Mouse (Mus musculus): Measurements from ENCODE around the gene Mid1.
"Not testable (repeated sequence)": the region's sequence is repeated elsewhere in the genome, so short reads cannot be mapped to it uniquely, and the experiment has no call there.

Gene Mid1

GRCm38 (mm10) chrX:169883536-169884272 lies 198.7 kb downstream of the Mid1 start:
- no peak for DNase-seq (ENCODE audit: low spot score)

DNA sequence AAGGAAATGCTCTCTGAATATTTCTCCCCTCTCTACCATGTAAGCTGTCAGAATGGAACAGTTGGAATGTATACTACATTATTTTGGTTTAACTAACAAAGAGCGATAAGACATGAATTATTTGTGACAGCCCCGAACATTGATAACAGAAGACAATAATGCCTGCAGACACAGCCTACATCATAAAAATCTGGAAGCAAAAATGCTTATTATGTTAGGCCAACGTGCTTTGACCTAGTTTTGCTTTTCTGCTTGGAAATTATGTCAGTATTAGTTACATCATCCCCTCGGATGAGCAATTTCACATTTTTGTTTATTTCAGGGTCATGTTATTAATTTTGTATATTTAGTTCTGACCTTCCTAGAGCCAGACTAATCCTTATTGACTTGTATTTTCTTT lies 205.5 kb downstream of the Mid1 start:
- no peak for DNase-seq (ENCODE audit: low spot score)

- no peak for DNase-seq (ENCODE audit: low spot score)
Observed at GRCm38 (mm10) chrX:169892100-169892499, 207.1 kb downstream of the Mid1 start.

DNA sequence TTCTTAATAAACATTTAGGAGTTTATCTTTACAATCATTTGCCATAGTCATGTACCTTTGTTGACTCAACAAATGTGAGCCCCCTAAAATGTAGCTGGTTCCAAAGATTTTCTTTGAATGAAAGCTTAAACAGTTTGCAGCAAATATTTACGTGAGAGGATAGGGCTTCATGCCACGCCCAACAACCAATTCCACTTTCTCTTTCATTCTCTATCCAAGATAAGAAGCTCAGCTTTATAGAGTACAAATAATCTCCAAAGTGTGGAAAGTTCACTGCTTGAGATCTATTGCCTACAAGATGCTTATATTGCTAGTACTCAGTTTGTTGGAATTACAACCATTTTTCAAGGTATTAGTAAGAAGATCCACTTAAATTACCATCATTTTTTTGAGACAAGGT lies 207.6 kb downstream of the Mid1 start:
- DNase-seq (ENCODE audit: low spot score): no peak

DNA sequence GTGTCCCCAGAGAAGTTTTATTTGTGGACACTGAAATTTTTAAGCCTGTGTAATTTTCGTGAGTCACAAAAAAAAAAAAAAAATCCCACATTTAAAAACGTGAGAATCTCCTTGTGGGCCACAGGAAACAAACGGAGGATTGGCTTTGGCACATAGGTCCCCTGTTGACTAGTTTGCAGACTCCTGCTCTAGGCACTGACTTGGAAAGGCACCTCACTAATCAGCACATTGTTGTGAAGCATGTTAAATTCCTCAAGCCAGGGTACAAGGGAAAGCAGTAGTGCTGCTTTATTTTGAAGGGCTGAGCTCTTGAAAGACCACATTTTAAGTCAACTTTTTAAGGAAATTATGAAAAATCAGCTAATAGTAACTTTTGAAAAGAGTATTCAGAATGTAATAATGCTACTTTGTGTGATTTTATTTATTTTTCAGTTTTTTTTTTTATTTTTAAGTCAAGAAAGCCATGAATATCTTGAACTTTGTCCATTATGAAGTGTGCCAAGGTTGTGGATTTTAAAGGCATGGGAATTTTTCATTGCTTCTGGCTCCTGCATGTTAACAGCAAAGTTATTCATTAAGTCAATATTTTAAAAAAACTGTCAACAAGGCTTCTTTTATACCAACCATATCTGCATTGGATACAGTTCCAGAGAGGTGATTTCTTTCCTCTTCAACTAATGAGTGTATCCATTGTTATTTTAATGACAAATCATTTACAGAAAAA lies 214.4 kb downstream of the Mid1 start:
- DNase-seq (ENCODE audit: low spot score): no peak

- DNase-seq (ENCODE audit: low spot score): no peak
Observed at GRCm38 (mm10) chrX:169902860-169903259, 217.9 kb downstream of the Mid1 start.

DNA sequence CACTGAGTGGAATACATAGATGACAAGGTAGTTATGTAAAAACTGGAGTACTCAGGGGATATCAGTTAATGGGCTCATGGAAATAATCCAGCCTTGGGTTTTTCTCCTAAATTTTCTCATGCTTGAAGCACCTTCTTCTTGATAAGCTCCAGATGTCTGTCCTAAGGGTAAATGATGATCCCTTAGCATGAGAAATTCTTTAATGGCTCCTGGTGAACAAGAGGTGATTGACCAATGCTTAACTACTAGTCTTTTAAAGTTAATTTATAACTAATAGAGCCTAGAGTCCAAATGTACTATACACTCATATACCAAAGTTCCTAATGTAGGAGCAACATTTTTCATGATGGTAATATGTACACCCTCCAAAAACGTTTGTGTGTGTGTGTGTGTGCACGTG lies 218.7 kb downstream of the Mid1 start:
- DNase-seq (ENCODE audit: low spot score): no peak

DNA sequence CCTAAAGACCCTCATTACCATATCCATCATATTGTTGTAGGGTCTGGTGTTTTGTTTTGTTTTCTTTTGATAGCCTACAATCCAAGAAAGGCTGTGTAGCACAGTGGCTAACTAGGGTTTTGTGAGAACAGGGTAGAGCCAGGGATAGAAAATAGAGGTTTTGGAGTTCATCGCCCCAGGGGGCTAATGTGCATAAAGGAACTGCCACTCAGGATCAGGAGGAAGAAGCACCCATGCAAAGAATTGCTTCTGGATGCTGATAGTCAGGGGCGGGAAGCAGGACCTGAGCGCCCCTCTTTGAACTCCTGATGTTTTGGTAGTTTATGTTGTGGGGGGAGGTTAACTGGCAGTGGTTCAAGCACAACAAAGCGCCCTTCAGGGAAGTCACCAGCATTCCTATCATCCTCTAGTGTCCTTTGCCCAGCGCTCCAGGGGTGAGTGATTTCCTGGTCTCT lies 221.1 kb downstream of the Mid1 start:
- no peak for DNase-seq (ENCODE audit: low spot score)

DNA sequence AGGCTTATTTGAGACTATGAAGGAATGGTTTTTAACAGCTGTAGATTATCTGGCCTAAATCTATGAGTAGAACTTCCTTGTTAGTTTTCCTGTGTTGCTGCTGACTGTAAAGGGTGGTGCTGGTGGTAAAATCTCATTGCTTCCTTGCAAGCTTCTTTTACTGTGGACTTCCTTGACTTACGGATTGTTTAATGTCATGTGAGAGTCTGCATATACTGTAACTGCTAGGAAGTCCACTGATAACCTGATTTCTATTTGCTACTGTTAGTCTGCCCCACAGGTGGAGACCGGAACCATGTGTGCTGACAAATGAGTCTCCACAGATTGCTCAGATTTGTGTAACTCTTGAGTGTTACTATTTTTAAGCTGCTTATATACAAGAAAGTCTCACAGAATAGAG lies 224.9 kb downstream of the Mid1 start:
- no peak for DNase-seq (ENCODE audit: low spot score)

DNA sequence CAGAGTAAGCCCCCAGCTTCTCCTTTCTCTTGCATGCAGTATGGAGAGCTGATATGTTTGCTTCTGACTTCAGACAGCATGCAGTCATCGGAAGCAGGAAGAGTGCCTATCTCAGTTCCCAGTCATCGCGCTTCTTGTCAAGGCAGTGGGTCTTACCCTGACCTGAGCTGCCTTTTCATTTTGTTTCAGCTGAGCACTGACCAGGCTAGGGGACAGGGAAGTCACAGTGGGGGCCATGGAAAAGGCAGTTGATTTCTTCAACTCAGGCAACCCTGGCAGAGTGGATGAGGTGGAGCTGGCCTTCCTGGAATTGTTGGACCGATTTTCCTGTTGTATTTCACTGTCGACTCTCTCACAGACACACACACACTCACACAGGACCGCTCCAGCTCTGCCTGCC lies 230.7 kb downstream of the Mid1 start:
- no peak for DNase-seq (ENCODE audit: low spot score)

GRCm38 (mm10) chrX:169922541-169922940 lies 237.5 kb downstream of the Mid1 start:
- no peak for DNase-seq (ENCODE audit: low spot score)

GRCm38 (mm10) chrX:169923417-169923816 lies 238.4 kb downstream of the Mid1 start:
- DNase-seq (ENCODE audit: low spot score): no peak

GRCm38 (mm10) chrX:169925600-169925999 lies 240.6 kb downstream of the Mid1 start:
- DNase-seq (ENCODE audit: low spot score): no peak

- no peak for DNase-seq (ENCODE audit: low spot score)
Observed at GRCm38 (mm10) chrX:169927110-169927817, 242.3 kb downstream of the Mid1 start.

DNA sequence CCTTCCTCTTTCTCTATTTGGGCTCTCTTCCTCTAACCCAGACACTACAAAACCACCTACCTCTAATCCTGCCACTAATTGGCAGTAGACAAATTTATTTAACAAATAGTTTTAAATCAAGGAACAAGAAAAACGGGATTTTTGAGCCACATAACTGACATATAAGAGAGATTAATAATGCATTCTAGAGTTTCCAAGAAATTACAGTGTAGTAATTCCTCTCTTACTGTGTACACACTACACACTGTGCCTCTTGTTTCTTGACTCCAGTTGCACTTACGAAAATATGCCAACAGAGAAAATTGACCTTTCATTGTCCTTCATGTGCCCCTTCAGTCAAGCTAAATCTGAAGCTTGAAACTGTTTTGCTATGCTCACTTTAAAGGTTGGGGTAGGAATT lies 245.9 kb downstream of the Mid1 start:
- DNase-seq (ENCODE audit: low spot score): no peak

DNA sequence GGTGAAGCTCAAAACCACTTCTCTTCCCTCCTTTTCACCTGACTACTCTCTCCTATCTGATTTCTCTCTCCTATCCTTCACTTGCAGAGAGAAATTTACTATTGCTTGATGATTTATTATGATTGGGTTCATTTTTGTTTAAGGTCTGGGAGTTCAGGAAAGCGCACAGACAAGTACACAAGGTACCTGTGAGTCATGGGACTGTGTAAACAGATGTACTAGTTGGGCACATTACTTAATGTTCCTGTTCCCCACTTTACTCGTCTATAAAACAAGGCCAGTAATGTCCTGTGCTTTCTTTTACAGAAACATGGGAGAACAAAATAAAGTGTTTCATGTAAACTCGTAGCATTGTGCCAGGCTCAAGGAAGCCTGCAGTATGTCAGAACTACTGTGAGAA lies 248.2 kb downstream of the Mid1 start:
- DNase-seq (ENCODE audit: low spot score): no peak

GRCm38 (mm10) chrX:169937119-169937719 lies 252.2 kb downstream of the Mid1 start:
- no peak for DNase-seq (ENCODE audit: low spot score)

DNA sequence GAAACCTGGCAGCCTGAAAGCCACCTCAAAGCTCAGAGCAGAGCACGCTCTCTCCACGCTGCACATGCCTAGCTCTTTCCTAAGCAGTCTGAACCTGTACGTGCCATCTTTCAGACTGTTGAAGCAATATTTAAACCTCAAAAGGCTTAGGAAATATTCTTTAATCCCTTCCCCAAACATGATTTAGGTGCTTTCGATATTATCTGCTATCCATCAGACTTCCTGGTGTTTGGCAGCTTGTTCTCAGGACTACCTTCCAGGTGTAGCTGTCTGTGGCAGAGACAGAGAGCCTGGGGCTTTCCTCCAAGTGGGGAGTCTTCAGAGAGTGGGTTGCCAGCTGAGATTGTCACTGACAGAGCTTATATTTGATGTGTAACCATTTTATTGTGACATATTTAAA lies 255.5 kb downstream of the Mid1 start:
- DNase-seq (ENCODE audit: low spot score): no peak

- no peak for DNase-seq (ENCODE audit: low spot score)
Observed at GRCm38 (mm10) chrX:169950596-169950995, 265.6 kb downstream of the Mid1 start.

- no peak for DNase-seq (ENCODE audit: low spot score)
Observed at GRCm38 (mm10) chrX:169969337-169969736, 284.3 kb downstream of the Mid1 start.

DNA sequence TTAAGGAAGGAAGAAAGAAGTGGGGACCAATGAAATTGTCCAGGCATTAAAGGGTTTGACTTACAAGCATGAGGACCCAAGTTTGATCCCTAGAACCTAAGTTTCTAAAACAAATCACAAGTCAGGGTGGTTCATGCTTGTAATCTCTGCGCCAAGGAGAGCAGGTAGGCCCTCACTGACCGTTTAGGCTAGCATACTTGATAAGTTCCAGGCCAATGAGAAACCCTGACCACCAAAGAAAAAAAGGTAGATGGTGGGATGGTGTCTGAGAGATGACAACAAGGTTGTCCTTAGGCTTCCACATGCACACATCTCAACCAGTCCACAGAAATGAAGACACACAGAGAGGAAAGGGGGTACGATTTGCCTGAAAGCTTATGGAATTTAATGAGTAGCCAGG lies 284.8 kb downstream of the Mid1 start:
- DNase-seq (ENCODE audit: low spot score): not testable (repeated sequence)

GRCm38 (mm10) chrX:169970546-169970945 lies 285.5 kb downstream of the Mid1 start:
- DNase-seq (ENCODE audit: low spot score): not testable (repeated sequence)

- not testable (repeated sequence) for DNase-seq (ENCODE audit: low spot score)
Observed at GRCm38 (mm10) chrX:169971562-169971961, 286.6 kb downstream of the Mid1 start.
